Mouse (Mus musculus) ES-CJ7 (cell line): Measurements from ENCODE around the gene Zfp213.

Experiments used
- DNase-seq: peaks from one replicate; pipeline ENCODE4 v3.0.0; 2011; ENCODE audit warnings: low read depth, low spot score

The Zfp213 gene

GRCm38 (mm10) chr17:23574130-23574529 is 10.1 kb upstream of the Zfp213 start:
- DNase-seq: peak; percentile 41

GRCm38 (mm10) chr17:23572059-23572458 is 8.0 kb upstream of the Zfp213 start:
- DNase-seq: no peak

DNA sequence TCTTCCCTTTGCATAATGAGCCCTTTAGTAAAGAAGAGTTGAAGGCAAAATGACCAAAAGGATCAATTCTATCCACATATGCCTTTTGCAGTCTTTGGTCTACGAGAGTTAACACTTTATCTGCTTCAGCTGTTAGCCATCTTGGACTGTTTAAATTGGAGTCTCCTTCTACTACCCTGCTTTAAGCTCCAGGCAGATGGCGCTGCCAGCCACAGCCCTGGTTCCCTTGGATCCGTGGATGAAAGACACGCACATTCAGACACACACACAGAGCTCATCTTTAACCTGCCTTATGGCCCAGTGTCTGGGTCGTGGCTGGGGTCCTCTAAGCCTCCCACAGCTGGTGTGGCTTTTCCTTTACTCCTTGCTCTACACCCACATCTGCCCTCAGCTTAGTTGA is 7.0 kb upstream of the Zfp213 start:
- peak; percentile 48 for DNase-seq

DNA sequence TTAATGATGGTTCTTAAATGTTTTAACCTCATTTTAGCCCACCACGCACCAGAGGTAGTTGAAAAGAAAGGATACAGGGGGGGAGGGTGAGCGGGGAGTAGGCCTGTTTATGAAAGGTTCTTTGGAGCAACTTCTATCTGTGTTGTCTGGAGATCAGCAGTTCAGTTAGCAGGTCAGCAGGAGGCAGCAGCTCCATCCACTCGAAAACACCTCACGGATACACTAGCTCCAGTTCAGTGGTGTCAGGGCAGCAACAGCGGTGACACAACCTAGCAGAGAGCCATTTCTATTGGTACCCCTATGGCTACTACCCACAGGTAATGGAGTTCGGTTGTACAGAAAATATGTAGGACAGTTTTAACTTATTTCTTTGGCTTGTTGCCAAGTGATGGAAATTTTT is 6.0 kb upstream of the Zfp213 start:
- DNase-seq: peak; percentile 83

DNA sequence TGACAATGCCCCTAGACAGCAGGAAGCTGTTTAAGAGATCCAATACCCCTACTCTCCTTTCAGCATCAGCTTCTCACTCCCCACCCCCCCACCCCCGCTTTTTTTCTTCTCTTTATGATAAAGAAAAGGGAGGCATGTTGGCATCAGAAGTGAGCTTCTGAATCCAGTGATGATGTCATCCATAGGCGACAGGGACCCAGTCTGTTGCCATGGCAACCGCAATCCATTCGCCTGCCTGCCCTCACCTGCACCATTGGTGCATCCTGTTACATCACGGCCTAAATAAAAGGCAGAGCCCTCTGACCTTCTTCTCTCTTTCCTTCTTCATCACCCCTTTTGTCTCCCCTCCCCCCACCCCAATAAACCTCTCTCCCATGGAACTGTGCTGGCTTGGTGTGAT is 4.3 kb upstream of the Zfp213 start:
- DNase-seq: peak; percentile 78

DNA sequence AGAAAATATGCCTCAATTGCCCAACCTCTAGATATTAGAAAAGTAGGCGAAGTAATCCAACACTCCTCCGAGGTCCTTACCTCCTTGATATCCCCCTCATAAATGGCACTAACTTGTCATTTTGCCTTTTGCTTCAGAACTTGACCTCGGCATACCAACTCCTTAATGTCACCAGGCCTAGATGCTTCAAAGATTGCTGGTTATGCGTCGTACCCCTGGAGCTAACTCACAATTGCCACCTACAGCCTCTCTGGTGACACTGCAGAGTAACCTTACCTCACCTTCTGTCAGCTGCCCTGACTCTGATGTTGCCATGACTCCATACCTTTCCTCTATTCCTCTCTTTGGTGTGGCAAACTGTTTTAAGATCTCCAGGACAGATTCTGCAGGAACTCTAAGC is 2.7 kb upstream of the Zfp213 start:
- DNase-seq: peak; percentile 63

GRCm38 (mm10) chr17:23564368-23564715 is 304 bp upstream of the Zfp213 start:
- DNase-seq: no peak

- DNase-seq: peak; percentile 85
Measured at GRCm38 (mm10) chr17:23559767-23560166, 4.3 kb downstream of the Zfp213 start.

DNA sequence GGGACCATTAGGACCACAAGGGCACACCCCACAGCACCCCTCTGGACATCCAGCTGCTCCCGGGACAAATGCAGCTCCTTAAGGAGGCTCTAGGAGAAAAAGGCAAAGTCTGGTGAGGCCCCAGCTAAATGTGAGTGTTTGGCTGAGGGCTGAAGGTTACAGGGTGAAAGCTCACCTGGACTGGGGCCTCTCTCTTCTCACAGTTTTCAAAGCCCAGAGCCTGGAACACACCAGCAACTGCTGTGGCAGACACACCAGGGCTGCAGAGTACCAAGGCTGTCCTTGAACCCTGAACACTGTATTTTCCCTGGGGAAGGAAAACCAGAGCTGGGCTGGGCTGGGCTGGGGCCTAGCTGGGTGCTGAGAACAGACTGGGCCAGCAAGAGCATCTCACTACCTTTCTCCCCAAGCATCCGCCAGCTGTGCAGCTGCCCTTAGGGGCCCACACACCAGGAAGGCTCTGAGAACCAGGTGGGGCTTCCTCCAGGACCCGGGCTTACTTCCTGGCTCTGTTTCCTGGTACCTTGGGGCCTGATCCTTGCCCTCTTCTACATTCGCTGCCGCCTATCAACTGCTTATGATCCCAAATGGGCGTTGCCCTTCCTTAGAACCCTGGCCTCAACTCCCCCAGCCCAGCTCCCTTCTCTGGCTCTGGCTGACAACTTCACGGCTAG is 8.7 kb downstream of the Zfp213 start:
- DNase-seq: no peak

- DNase-seq: no peak
Measured at GRCm38 (mm10) chr17:23554321-23554720, 9.7 kb downstream of the Zfp213 start.

DNA sequence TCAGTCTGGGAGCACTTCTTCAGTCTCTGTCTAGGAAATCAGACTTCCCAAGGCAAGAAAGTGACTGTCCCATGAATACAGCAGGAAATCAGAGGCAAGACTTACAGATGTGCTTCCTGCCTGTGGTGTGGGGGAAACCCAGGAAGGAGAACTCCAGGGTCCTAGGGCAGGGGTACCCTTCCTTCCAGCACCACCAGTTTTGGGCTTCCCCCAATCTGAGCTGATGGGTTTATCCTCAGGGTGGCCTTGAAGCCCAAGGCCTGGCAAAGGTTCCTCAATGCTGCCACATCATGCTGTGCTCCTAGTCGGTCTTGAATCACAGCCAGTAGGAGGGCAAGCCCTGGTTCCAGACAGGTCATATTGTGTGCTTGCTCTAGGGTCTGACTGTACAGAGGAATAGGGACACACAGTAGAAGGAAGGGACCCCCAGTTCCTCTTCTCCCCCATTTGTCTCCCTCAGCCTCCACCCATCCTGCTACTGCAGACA is 10.4 kb downstream of the Zfp213 start:
- DNase-seq: no peak

- no peak for DNase-seq
Measured at GRCm38 (mm10) chr17:23552896-23553633, 11.0 kb downstream of the Zfp213 start.

- DNase-seq: no peak
Measured at GRCm38 (mm10) chr17:23551963-23552362, 12.1 kb downstream of the Zfp213 start.

GRCm38 (mm10) chr17:23551416-23551815 is 12.6 kb downstream of the Zfp213 start:
- DNase-seq: no peak

DNA sequence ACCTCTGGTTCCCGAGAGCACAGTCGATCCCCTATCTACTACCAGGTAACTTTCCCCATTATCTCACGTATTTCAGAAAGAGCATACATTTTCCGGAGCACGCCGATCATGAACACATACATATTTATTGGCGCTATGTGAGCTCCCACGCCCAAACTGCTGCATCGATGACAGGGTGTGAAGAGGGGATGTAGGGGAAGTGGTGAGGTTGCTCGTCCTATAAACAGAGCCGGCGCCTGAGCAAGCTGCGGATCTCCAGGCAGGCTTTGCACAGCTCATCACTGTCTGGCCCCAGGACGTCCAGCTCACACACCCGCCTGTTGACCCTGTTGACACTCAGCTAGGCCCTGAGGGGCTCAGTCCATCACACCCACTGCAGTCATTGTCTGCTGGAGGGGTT is 13.2 kb downstream of the Zfp213 start:
- no peak for DNase-seq

DNA sequence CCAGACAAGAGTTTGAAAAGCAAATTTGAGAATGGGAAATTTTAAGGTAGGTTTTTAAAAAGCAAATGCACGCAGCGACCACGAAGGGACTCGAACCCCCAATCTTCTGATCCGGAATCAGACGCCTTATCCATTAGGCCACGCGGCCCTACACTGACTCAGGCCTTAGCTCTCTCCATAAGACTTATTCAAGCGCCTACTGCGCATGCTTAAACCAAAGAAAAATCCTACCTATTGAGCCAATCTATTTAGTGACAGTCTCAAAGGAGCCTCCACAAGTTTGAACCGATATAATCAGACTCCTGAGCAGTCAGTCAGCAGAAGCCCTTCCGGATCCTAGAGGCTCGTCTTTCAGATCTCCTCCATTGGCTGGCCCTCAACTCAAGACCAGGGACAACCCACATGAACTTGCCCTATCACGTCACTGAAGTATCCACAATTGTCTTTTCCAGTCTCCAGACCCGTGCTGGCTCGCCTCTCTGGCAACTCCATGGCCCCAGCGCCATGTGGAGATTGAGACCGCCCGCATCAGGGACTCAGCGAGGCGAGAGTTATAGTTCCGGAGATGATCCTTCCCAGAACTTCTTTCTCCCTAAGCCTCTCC is 13.7 kb downstream of the Zfp213 start:
- peak; percentile 92 for DNase-seq

DNA sequence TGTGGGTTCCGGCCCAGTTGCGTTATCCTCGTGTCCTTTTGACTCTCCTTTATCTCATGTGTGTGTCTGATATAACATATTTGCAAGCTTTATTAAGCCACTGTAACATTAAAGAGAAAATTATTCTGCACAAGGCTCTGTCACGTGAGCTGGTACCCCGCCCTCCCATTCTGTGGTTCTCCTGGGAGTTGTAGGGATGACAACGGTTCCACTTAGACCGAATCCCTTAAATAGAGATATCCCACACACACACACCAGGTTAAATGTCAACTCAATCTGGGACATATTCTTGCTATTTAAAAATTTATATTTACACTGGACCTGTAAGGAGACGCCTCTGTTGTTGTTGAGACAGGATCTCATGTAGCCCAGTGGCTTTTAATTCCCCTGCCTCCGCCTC is 14.6 kb downstream of the Zfp213 start:
- DNase-seq: no peak

DNA sequence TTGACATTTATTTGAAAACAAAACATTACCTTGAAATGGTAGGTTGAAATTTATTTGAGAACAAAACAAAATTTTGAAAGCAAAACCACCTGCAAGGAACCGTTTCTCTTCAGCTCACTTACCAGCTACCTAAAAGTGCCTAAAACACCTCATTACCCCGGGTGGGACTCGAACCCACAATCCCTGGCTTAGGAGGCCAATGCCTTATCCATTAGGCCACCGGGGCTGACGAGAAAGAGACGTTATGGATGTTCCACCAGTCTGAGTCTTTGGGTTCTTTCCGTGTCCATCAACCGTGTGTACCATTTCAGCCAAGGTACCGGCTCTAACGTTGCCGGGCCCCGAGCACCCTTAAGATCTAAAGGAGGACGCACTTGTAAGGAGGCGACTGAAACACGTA is 15.4 kb downstream of the Zfp213 start:
- DNase-seq: peak; percentile 93

DNA sequence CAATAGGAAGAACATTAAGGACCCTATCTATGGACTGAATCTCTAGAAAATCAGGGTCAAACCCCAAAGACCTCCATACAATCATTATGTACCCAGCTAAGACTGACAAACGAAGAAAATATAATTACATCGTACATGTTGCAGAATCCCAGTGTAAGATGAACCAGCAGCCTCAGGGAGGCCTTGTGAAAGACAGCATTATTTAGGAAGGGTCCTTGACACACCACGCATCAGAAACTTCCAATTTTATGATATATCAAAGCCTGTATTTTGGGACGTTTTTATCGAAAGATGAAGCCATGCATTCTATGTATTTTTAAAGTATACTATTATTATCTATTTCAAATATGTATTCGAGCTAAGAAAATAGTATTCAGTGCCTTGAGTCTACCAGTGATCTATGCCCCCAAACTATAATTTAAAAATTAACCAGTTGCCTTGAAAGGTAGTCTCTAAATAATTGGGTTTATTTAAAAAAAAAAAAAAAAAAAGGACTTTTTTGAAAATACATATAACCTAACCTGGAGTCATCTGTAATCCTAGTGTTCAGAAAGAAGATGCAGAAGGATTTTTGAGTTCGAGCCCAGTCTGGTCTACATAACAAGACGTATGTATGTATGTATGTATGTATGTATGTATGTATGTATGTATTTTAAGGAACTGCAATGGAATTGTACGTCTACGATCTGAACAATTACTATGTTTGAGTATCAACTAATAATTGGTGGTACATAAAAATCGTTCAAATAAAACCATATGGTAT is 16.2 kb downstream of the Zfp213 start:
- no peak for DNase-seq

- peak; percentile 85 for DNase-seq
Measured at GRCm38 (mm10) chr17:23546702-23547505, 17.1 kb downstream of the Zfp213 start.

GRCm38 (mm10) chr17:23546333-23546701 is 17.7 kb downstream of the Zfp213 start:
- peak; percentile 92 for DNase-seq
